Mouse (Mus musculus) bone marrow macrophage, adult 2 months (primary cell): ENCODE results near the gene Tubgcp3. TPM values are rescaled to one million over a fixed set of nuclear protein-coding genes. Genes with fewer than 3 reads are reported as not detected.
A peak's percentile ranks its signal among the peaks of the same experiment; 100 is the strongest.
"Not testable (repeated sequence)": the region's sequence is repeated elsewhere in the genome, so short reads cannot be mapped to it uniquely, and the experiment has no call there.

Experiments
- H3K27ac ChIP-seq: 2 replicates; pipeline ENCODE4 v1.5.1; 2012; ENCODE audit warnings: low read depth, low read length; ENCODE audit not compliant: insufficient read depth
- H3K4me1 ChIP-seq: 2 replicates; pipeline ENCODE4 v1.6.1; 2012; ENCODE audit warnings: low read length; ENCODE audit not compliant: control insufficient read depth, insufficient read depth
- H3K4me3 ChIP-seq: 2 replicates; pipeline ENCODE4 v1.5.1; 2012; ENCODE audit warnings: mild to moderate bottlenecking, low read length, moderate library complexity; ENCODE audit not compliant: insufficient read depth
- CTCF ChIP-seq: IDR thresholded peaks from 2 replicates; pipeline ENCODE4 v1.5.1; 2012; ENCODE audit warnings: low read depth, mild to moderate bottlenecking, low read length, moderate library complexity
- POLR2A ChIP-seq: IDR thresholded peaks from 2 replicates; pipeline ENCODE4 v1.6.1; 2012; ENCODE audit warnings: mild to moderate bottlenecking, low read depth, low read length, borderline replicate concordance
- polyA plus RNA-seq: library from polyadenylated mRNA; stranded (reverse); fragments of >200 nt; gene quantifications from 2 replicates; pipeline ENCODE4 v1.2.4, GENCODE M21; 2012; ENCODE audit not compliant: missing spikeins, insufficient read depth, insufficient read length

Gene Tubgcp3
- polyA plus RNA-seq, 1 experiment: 34.3 TPM

- H3K4me3 ChIP-seq: peak overlapping the region; percentile 93
- peaks cover 10% of the 10 kb centered on the region for H3K4me1 ChIP-seq
- TF ChIP-seq POLR2A: no peak
- TF ChIP-seq CTCF: no peak
- no peak overlapping the region for H3K27ac ChIP-seq
Measured at GRCm38 (mm10) chr8:12671473-12672055, 484 bp downstream of the Tubgcp3 start.

- H3K4me3 ChIP-seq: peak overlapping the region; percentile 93
- H3K4me1 ChIP-seq: peaks cover 10% of the 10 kb centered on the region
- no peak overlapping the region for H3K27ac ChIP-seq
- TF ChIP-seq POLR2A (no peak), CTCF (no peak)
Measured at GRCm38 (mm10) chr8:12670965-12671364, 1.1 kb downstream of the Tubgcp3 start.

- TF ChIP-seq CTCF (no peak), POLR2A (no peak)
- Histone ChIP-seq H3K4me1 (peaks cover 16% of the 10 kb centered on the region), H3K4me3 (no peak overlapping the region), H3K27ac (no peak overlapping the region)
Measured at GRCm38 (mm10) chr8:12668832-12669231, 3.2 kb downstream of the Tubgcp3 start.

- H3K4me1 ChIP-seq, H3K4me3 ChIP-seq, H3K27ac ChIP-seq: not testable (repeated sequence)
Measured at GRCm38 (mm10) chr8:12666530-12666929, 5.5 kb downstream of the Tubgcp3 start.

GRCm38 (mm10) chr8:12663105-12663456 is 9.0 kb downstream of the Tubgcp3 start:
- TF ChIP-seq POLR2A (no peak), CTCF (no peak)
- Histone ChIP-seq H3K4me3 (no peak overlapping the region), H3K4me1 (peaks cover 5% of the 10 kb centered on the region), H3K27ac (no peak overlapping the region)

- TF ChIP-seq CTCF: no peak
- TF ChIP-seq POLR2A: no peak
- Histone ChIP-seq H3K4me1 (peaks cover 5% of the 10 kb centered on the region), H3K4me3 (no peak overlapping the region)
Measured at GRCm38 (mm10) chr8:12662375-12663104, 9.5 kb downstream of the Tubgcp3 start.

GRCm38 (mm10) chr8:12657411-12657810 is 14.6 kb downstream of the Tubgcp3 start:
- Histone ChIP-seq H3K4me3 (no peak overlapping the region), H3K27ac (no peak overlapping the region), H3K4me1 (no peaks in the 10 kb centered on the region)
- TF ChIP-seq POLR2A (no peak), CTCF (no peak)

More at GRCm38 (mm10) chr8:12662375-12663104, 9.5 kb downstream of the Tubgcp3 start:
- no peak overlapping the region for H3K27ac ChIP-seq

GRCm38 (mm10) chr8:12651246-12651645 is 20.8 kb downstream of the Tubgcp3 start:
- Histone ChIP-seq H3K27ac (no peak overlapping the region), H3K4me3 (no peak overlapping the region), H3K4me1 (no peaks in the 10 kb centered on the region)
- TF ChIP-seq CTCF (no peak), POLR2A (no peak)

GRCm38 (mm10) chr8:12650495-12650894 is 21.6 kb downstream of the Tubgcp3 start:
- TF ChIP-seq CTCF: no peak
- TF ChIP-seq POLR2A: no peak
- H3K4me3 ChIP-seq: no peak overlapping the region
- H3K27ac ChIP-seq: no peak overlapping the region
- H3K4me1 ChIP-seq: no peaks in the 10 kb centered on the region

GRCm38 (mm10) chr8:12648951-12649350 is 23.1 kb downstream of the Tubgcp3 start:
- TF ChIP-seq POLR2A (no peak), CTCF (no peak)
- H3K4me3 ChIP-seq: no peak overlapping the region
- peaks cover 3% of the 10 kb centered on the region; the same call in 1 of the 2 replicates for H3K4me1 ChIP-seq
- no peak overlapping the region for H3K27ac ChIP-seq
